Mouse (Mus musculus): Measurements from ENCODE around the gene H2afj. TPM values are rescaled to one million over a fixed set of nuclear protein-coding genes. Genes with fewer than 3 reads are reported as not detected.
A peak's percentile ranks its signal among the peaks of the same experiment; 100 is the strongest.

The H2afj gene
- polyA plus RNA-seq, 1 experiment from 2014 or later: 89.1 TPM

DNA sequence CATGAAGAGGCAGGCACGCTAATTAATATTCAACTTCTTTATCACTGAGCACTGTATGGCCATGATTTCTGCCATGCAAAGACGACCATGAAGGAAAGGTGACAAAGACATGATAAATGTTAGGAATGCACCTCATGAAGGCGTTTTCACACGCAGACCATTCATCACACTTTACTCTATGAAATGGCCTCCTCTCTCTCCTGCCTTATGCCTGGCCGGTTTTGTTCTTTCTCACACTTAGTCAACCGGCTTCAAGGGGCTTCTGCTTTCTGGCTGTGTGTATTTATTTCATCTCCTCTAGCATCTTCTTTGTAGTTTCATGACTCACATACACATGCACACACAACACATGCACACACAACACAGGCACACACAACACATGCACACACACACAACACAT lies 6.8 kb upstream of the H2afj start:
- no peaks in the 10 kb centered on the region for H3K27me3 ChIP-seq (ENCODE audit: control insufficient read depth, insufficient read depth, low read length)
- H3K4me1 ChIP-seq (ENCODE audit: control insufficient read depth, insufficient read depth, low read length): no peaks in the 10 kb centered on the region
- 85% methylated on average over 6 of the region's 6 CpGs for WGBS
- no peak overlapping the region for H3K4me3 ChIP-seq (ENCODE audit: low read depth, low read length)
- DNase-seq (ENCODE audit: low spot score): no peak
- no peaks in the 10 kb centered on the region for H3K36me3 ChIP-seq (replicated peaks; ENCODE audit: control insufficient read depth, insufficient read depth, low read depth, low read length)
- no peak for ATAC-seq (replicated peaks; ENCODE audit: insufficient number of reproducible peaks, low FRiP score, low TSS enrichment, low read depth)
- no peak overlapping the region for H3K9ac ChIP-seq (replicated peaks; ENCODE audit: low read length)
- H3K9me3 ChIP-seq (replicated peaks; ENCODE audit: control insufficient read depth, low read length): no peaks in the 10 kb centered on the region
- no peak overlapping the region for H3K27ac ChIP-seq (replicated peaks; ENCODE audit: low read depth, low read length)
- H3K4me2 ChIP-seq (ENCODE audit: low read depth, low read length): no peak overlapping the region

GRCm38 (mm10) chr6:136803093-136803738 lies 4.8 kb upstream of the H2afj start:
- DNase-seq (ENCODE audit: low spot score): peak; percentile 61
- Histone ChIP-seq H3K36me3 (replicated peaks; ENCODE audit: control insufficient read depth, insufficient read depth, low read depth, low read length) (no peaks in the 10 kb centered on the region), H3K4me1 (ENCODE audit: control insufficient read depth, insufficient read depth, low read length) (no peaks in the 10 kb centered on the region), H3K27ac (replicated peaks; ENCODE audit: low read depth, low read length) (peak overlapping the region; percentile 100), H3K4me2 (ENCODE audit: low read depth, low read length) (peak overlapping the region; percentile 92), H3K4me3 (ENCODE audit: low read depth, low read length) (peak overlapping the region; percentile 70), H3K9me3 (replicated peaks; ENCODE audit: control insufficient read depth, low read length) (no peaks in the 10 kb centered on the region), H3K9ac (replicated peaks; ENCODE audit: low read length) (peak overlapping the region; percentile 98), H3K27me3 (ENCODE audit: control insufficient read depth, insufficient read depth, low read length) (no peaks in the 10 kb centered on the region)
- WGBS: 18% methylated on average over 12 of the region's 12 CpGs
- peak; percentile 2; the same call in 1 of the 2 replicates for ATAC-seq (replicated peaks; ENCODE audit: insufficient number of reproducible peaks, low FRiP score, low TSS enrichment, low read depth)

- peak; percentile 96 for DNase-seq (ENCODE audit: low spot score)
- Histone ChIP-seq H3K4me2 (ENCODE audit: low read depth, low read length) (peak within 1 kb of the TSS; percentile 92), H3K36me3 (replicated peaks; ENCODE audit: control insufficient read depth, insufficient read depth, low read depth, low read length) (no peaks in the 10 kb centered on the region), H3K27me3 (ENCODE audit: control insufficient read depth, insufficient read depth, low read length) (no peaks in the 10 kb centered on the region), H3K9me3 (replicated peaks; ENCODE audit: control insufficient read depth, low read length) (no peaks in the 10 kb centered on the region), H3K4me1 (ENCODE audit: control insufficient read depth, insufficient read depth, low read length) (no peaks in the 10 kb centered on the region), H3K9ac (replicated peaks; ENCODE audit: low read length) (peak within 1 kb of the TSS; percentile 98), H3K27ac (replicated peaks; ENCODE audit: low read depth, low read length) (peak within 1 kb of the TSS; percentile 100), H3K4me3 (ENCODE audit: low read depth, low read length) (peak within 1 kb of the TSS; percentile 70)
- whole genome bisulfite sequencing: under 1% methylated on average over 50 of the region's 50 CpGs
- ATAC-seq (replicated peaks; ENCODE audit: insufficient number of reproducible peaks, low FRiP score, low TSS enrichment, low read depth): peak; percentile 68
These were observed 4.1 kb upstream of the H2afj start, which contains the start of gene Hist4h4 for GRCm38 (mm10) chr6:136803739-136804633. Gene Hist4h4, minus strand, starts transcription at chr6:136804415.

- ATAC-seq (replicated peaks; ENCODE audit: insufficient number of reproducible peaks, low FRiP score, low TSS enrichment, low read depth): no peak
These were observed 3.2 kb upstream of the H2afj start for GRCm38 (mm10) chr6:136804705-136805408.

GRCm38 (mm10) chr6:136805409-136805775 lies 2.7 kb upstream of the H2afj start:
- DNase-seq (ENCODE audit: low spot score) (no peak), ATAC-seq (replicated peaks; ENCODE audit: insufficient number of reproducible peaks, low FRiP score, low TSS enrichment, low read depth) (no peak)
- H3K36me3 ChIP-seq (replicated peaks; ENCODE audit: control insufficient read depth, insufficient read depth, low read depth, low read length): no peaks in the 10 kb centered on the region
- H3K27me3 ChIP-seq (ENCODE audit: control insufficient read depth, insufficient read depth, low read length): no peaks in the 10 kb centered on the region
- no peaks in the 10 kb centered on the region for H3K4me1 ChIP-seq (ENCODE audit: control insufficient read depth, insufficient read depth, low read length)
- H3K4me2 ChIP-seq (ENCODE audit: low read depth, low read length): no peak overlapping the region
- H3K9ac ChIP-seq (replicated peaks; ENCODE audit: low read length): no peak overlapping the region
- no peaks in the 10 kb centered on the region for H3K9me3 ChIP-seq (replicated peaks; ENCODE audit: control insufficient read depth, low read length)
- H3K27ac ChIP-seq (replicated peaks; ENCODE audit: low read depth, low read length): no peak overlapping the region
- 91% methylated on average over 1 of the region's 1 CpGs for WGBS
- H3K4me3 ChIP-seq (ENCODE audit: low read depth, low read length): no peak overlapping the region

More at GRCm38 (mm10) chr6:136804705-136805408, 3.2 kb upstream of the H2afj start:
- peak; percentile 25 for DNase-seq (ENCODE audit: low spot score)
- Histone ChIP-seq H3K4me3 (ENCODE audit: low read depth, low read length) (peak overlapping the region; percentile 70), H3K36me3 (replicated peaks; ENCODE audit: control insufficient read depth, insufficient read depth, low read depth, low read length) (no peaks in the 10 kb centered on the region), H3K4me1 (ENCODE audit: control insufficient read depth, insufficient read depth, low read length) (no peaks in the 10 kb centered on the region), H3K27ac (replicated peaks; ENCODE audit: low read depth, low read length) (peak overlapping the region; percentile 100), H3K4me2 (ENCODE audit: low read depth, low read length) (peak overlapping the region; percentile 25; the same call in 1 of the 2 replicates), H3K27me3 (ENCODE audit: control insufficient read depth, insufficient read depth, low read length) (no peaks in the 10 kb centered on the region), H3K9me3 (replicated peaks; ENCODE audit: control insufficient read depth, low read length) (no peaks in the 10 kb centered on the region), H3K9ac (replicated peaks; ENCODE audit: low read length) (peak overlapping the region; percentile 43)
- WGBS: 35% methylated on average over 9 of the region's 9 CpGs

DNA sequence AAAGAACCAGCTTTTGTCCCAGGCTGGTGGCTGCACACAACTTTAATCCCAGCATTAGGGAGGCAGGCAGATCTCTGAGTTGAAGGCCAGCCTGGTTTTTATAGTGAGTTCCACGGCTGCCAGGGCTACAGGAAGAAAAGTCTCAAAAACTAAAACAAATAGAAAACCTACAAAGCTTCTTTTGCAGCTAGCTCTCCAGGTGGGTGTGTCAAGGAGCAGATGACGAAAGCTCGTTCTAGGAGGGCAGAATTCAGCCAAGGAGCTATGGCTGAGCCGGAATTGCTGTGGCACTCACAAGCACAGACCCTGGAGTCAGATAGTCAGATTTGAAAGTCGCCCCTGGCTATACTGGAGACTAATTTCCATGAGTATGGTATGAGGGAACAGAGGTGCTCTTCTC lies 1.2 kb upstream of the H2afj start:
- Histone ChIP-seq H3K27me3 (ENCODE audit: control insufficient read depth, insufficient read depth, low read length) (no peaks in the 10 kb centered on the region), H3K9me3 (replicated peaks; ENCODE audit: control insufficient read depth, low read length) (no peaks in the 10 kb centered on the region), H3K4me3 (ENCODE audit: low read depth, low read length) (no peak overlapping the region), H3K27ac (replicated peaks; ENCODE audit: low read depth, low read length) (no peak overlapping the region), H3K4me1 (ENCODE audit: control insufficient read depth, insufficient read depth, low read length) (no peaks in the 10 kb centered on the region), H3K9ac (replicated peaks; ENCODE audit: low read length) (peak overlapping the region; percentile 52; the same call in 1 of the 2 replicates), H3K4me2 (ENCODE audit: low read depth, low read length) (no peak overlapping the region), H3K36me3 (replicated peaks; ENCODE audit: control insufficient read depth, insufficient read depth, low read depth, low read length) (no peaks in the 10 kb centered on the region)
- WGBS: 61% methylated on average over 5 of the region's 5 CpGs
- DNase-seq (ENCODE audit: low spot score) (no peak), ATAC-seq (replicated peaks; ENCODE audit: insufficient number of reproducible peaks, low FRiP score, low TSS enrichment, low read depth) (no peak)

DNA sequence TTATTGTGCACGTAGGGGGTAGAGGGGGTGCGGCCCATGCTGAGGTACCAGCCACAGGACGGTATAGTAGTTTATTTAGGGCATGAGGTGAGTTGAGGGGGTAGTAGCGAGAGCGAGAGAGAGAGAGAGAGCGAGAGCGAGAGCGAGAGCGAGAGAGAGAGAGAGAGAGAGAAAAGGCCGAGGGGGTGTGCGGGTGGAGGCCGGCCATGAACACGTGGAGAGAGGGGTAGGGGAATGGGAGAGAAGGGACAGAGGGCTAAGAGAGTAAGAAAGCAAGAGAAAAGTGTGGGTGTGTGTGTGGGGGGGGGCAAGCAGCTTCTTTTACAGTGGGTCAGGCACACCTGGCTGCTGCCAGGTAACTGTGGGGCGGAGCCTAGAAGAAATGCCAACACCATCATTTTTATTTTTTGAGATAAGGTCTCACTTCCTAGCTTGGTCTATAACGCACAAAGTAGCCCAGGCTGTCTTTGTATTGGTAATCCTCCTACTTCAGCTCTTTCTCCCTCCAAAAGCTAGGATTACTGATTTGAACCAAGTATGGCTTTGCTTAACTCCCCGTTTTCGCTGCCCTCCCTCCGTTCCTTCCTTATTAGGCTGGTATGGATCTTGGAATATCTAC lies 540 bp upstream of the H2afj start:
- H3K4me2 ChIP-seq (ENCODE audit: low read depth, low read length): peak overlapping the region; percentile 37
- peak overlapping the region; percentile 62 for H3K27ac ChIP-seq (replicated peaks; ENCODE audit: low read depth, low read length)
- peaks cover 4% of the 10 kb centered on the region; the same call in 1 of the 2 replicates for H3K36me3 ChIP-seq (replicated peaks; ENCODE audit: control insufficient read depth, insufficient read depth, low read depth, low read length)
- ATAC-seq (replicated peaks; ENCODE audit: insufficient number of reproducible peaks, low FRiP score, low TSS enrichment, low read depth) (peak; percentile 2; the same call in 1 of the 2 replicates), DNase-seq (ENCODE audit: low spot score) (peak; percentile 12)
- no peaks in the 10 kb centered on the region for H3K27me3 ChIP-seq (ENCODE audit: control insufficient read depth, insufficient read depth, low read length)
- H3K9me3 ChIP-seq (replicated peaks; ENCODE audit: control insufficient read depth, low read length): no peaks in the 10 kb centered on the region
- WGBS: 22% methylated on average over 18 of the region's 18 CpGs
- H3K4me1 ChIP-seq (ENCODE audit: control insufficient read depth, insufficient read depth, low read length): no peaks in the 10 kb centered on the region
- H3K4me3 ChIP-seq (ENCODE audit: low read depth, low read length): peak overlapping the region; percentile 63
- peak overlapping the region; percentile 52 for H3K9ac ChIP-seq (replicated peaks; ENCODE audit: low read length)
